Mouse (Mus musculus): Measurements from ENCODE around the gene Actn1.

GRCm38 (mm10) chr12:80226101-80226500 is 34.1 kb downstream of the Actn1 start:
- no peak for TF ChIP-seq CTCF (IDR thresholded peaks at IDR 0.05; ENCODE audit: low read depth)
- no peak for TF ChIP-seq EP300 (IDR thresholded peaks at IDR 0.05; ENCODE audit: low read depth)

Data from heart, postnatal 0 days (tissue).